Mouse (Mus musculus) CH12.LX (cell line): ENCODE data around the gene Gatad2a. TPM values are rescaled to one million over a fixed set of nuclear protein-coding genes. Genes with fewer than 3 reads are reported as not detected.
A peak's percentile ranks its signal among the peaks of the same experiment; 100 is the strongest.

Experiments used
- DNase-seq: peaks from one replicate; pipeline ENCODE4 v3.0.0-alpha.2; 2013; ENCODE audit errors: extremely low read depth
- H3K27ac ChIP-seq: 2 replicates; pipeline ENCODE4 v1.5.1; 2012; ENCODE audit warnings: low read depth, mild to moderate bottlenecking, control low read depth, moderate library complexity; ENCODE audit not compliant: insufficient read depth
- H3K27me3 ChIP-seq: replicated peaks from 2 replicates; pipeline ENCODE3; 2012; ENCODE audit warnings: inconsistent platforms
- H3K36me3 ChIP-seq, 2 experiments: replicated peaks in 1 of 2; 2 replicates each; pipeline versions ENCODE3 to v1.6.1; 2012; ENCODE audit warnings: inconsistent platforms in 1 of 2, low read length in 1 of 2, mild to moderate bottlenecking in 1 of 2, mixed read lengths in 1 of 2, moderate library complexity in 1 of 2; ENCODE audit not compliant: control insufficient read depth in 1 of 2, insufficient read depth in 1 of 2
- H3K4me1 ChIP-seq, 2 experiments: 2 replicates each; pipeline ENCODE4 v1.6.1; 2012; ENCODE audit warnings: inconsistent platforms in 1 of 2, moderate library complexity in 1 of 2; ENCODE audit not compliant: insufficient read depth in 2 of 2, control insufficient read depth in 1 of 2
- H3K4me2 ChIP-seq: 2 replicates; pipeline ENCODE4 v1.6.1; 2012; ENCODE audit warnings: low read depth, mild to moderate bottlenecking, control low read depth; ENCODE audit not compliant: poor library complexity, insufficient read depth, severe bottlenecking
- H3K4me3 ChIP-seq, 3 experiments: fragments of 150-350 bp in 1 of 3; sonication (generic) in 1 of 3; replicated peaks in 1 of 3; 2 replicates each; pipeline versions ENCODE3 to v1.5.1; 2011 to 2012; ENCODE audit warnings: low read depth in 2 of 3, low read length in 2 of 3, mild to moderate bottlenecking in 2 of 3, moderate library complexity in 2 of 3, control low read depth in 1 of 3, improper control_type of control experiment in 1 of 3, inconsistent platforms in 1 of 3, mixed read lengths in 1 of 3; ENCODE audit not compliant: poor library complexity in 1 of 3
- H3K79me2 ChIP-seq: replicated peaks from 2 replicates; pipeline ENCODE4 v1.6.1; 2012; ENCODE audit warnings: mild to moderate bottlenecking, moderate library complexity; ENCODE audit not compliant: control insufficient read depth, poor library complexity, insufficient read depth, severe bottlenecking; ENCODE audit errors: extremely low read depth
- H3K9ac ChIP-seq: 2 replicates; pipeline ENCODE4 v1.6.1; 2012; ENCODE audit warnings: low read depth, mild to moderate bottlenecking, control low read depth, moderate library complexity; ENCODE audit not compliant: insufficient read depth
- H3K9me3 ChIP-seq: replicated peaks from 2 replicates; pipeline ENCODE3; 2012; ENCODE audit warnings: low read length, inconsistent platforms, mixed read lengths
- BHLHE40 ChIP-seq: IDR thresholded peaks from 2 replicates; pipeline ENCODE4 v1.6.1; 2011; ENCODE audit warnings: mild to moderate bottlenecking, low read depth, low read length, improper control_type of control experiment
- CHD1 ChIP-seq: IDR thresholded peaks from 2 replicates; pipeline ENCODE4 v1.6.1; 2012; ENCODE audit warnings: low read depth, low read length, improper control_type of control experiment, inconsistent platforms
- CHD2 ChIP-seq: IDR thresholded peaks from 2 replicates; pipeline ENCODE4 v1.6.1; 2011; ENCODE audit warnings: low read length, improper control_type of control experiment
- CTCF ChIP-seq, 2 experiments: IDR thresholded peaks in 1 of 2; conservative IDR thresholded peaks in 1 of 2; 2 replicates each; pipeline ENCODE4 v1.5.1; 2011 to 2012; ENCODE audit warnings: low read depth in 2 of 2, low read length in 2 of 2, improper control_type of control experiment in 1 of 2, inconsistent platforms in 1 of 2, mild to moderate bottlenecking in 1 of 2, moderate library complexity in 1 of 2
- E2F4 ChIP-seq: IDR thresholded peaks from 2 replicates; pipeline ENCODE4 v1.6.1; 2011; ENCODE audit warnings: low read depth, low read length, improper control_type of control experiment; ENCODE audit not compliant: insufficient replicate concordance
- ELF1 ChIP-seq: IDR thresholded peaks from 2 replicates; pipeline ENCODE4 v1.6.1; 2014; ENCODE audit warnings: low read depth, mild to moderate bottlenecking, inconsistent platforms, low read length, improper control_type of control experiment
- ETS1 ChIP-seq: conservative IDR thresholded peaks from 2 replicates; pipeline ENCODE4 v1.6.1; 2012; ENCODE audit warnings: low read depth, mild to moderate bottlenecking, inconsistent platforms, low read length, improper control_type of control experiment, moderate library complexity
- GABPA ChIP-seq: IDR thresholded peaks from 2 replicates; pipeline ENCODE4 v1.6.1; 2012; ENCODE audit warnings: low read depth, low read length, improper control_type of control experiment, inconsistent platforms; ENCODE audit not compliant: insufficient replicate concordance
- IRF4 ChIP-seq: IDR thresholded peaks from 2 replicates; pipeline ENCODE4 v1.6.1; 2014; ENCODE audit warnings: low read depth, mild to moderate bottlenecking, inconsistent platforms, low read length, improper control_type of control experiment
- JUND ChIP-seq: conservative IDR thresholded peaks from 2 replicates; pipeline ENCODE4 v1.6.1; 2011; ENCODE audit warnings: low read depth, low read length, improper control_type of control experiment
- KAT2A ChIP-seq: IDR thresholded peaks from 2 replicates; pipeline ENCODE4 v1.6.1; 2012; ENCODE audit warnings: low read length, improper control_type of control experiment, inconsistent platforms; ENCODE audit not compliant: insufficient replicate concordance
- MAFK ChIP-seq: IDR thresholded peaks from 2 replicates; pipeline ENCODE4 v1.6.1; 2011; ENCODE audit warnings: low read length, improper control_type of control experiment; ENCODE audit not compliant: insufficient replicate concordance
- MAX ChIP-seq: IDR thresholded peaks from 2 replicates; pipeline ENCODE4 v1.6.1; 2011; ENCODE audit warnings: low read length, improper control_type of control experiment
- MAZ ChIP-seq: IDR thresholded peaks from 2 replicates; pipeline ENCODE4 v1.6.1; 2012; ENCODE audit warnings: low read depth, mild to moderate bottlenecking, inconsistent platforms, low read length, improper control_type of control experiment, moderate library complexity
- MEF2A ChIP-seq: IDR thresholded peaks from 2 replicates; pipeline ENCODE4 v1.6.1; 2014; ENCODE audit warnings: low read depth, mild to moderate bottlenecking, inconsistent platforms, low read length, improper control_type of control experiment, borderline replicate concordance
- MXI1 ChIP-seq: IDR thresholded peaks from 2 replicates; pipeline ENCODE4 v1.6.1; 2011; ENCODE audit warnings: mild to moderate bottlenecking, low read depth, low read length, improper control_type of control experiment
- NELFE ChIP-seq: IDR thresholded peaks from 2 replicates; pipeline ENCODE4 v1.6.1; 2011; ENCODE audit warnings: low read depth, low read length, improper control_type of control experiment
- NRF1 ChIP-seq: IDR thresholded peaks from 2 replicates; pipeline ENCODE4 v1.6.1; 2014; ENCODE audit warnings: low read depth, mild to moderate bottlenecking, inconsistent platforms, low read length, improper control_type of control experiment, moderate library complexity
- PAX5 ChIP-seq: IDR thresholded peaks from 2 replicates; pipeline ENCODE4 v1.6.1; 2012; ENCODE audit warnings: low read length, inconsistent platforms, mixed read lengths
- RAD21 ChIP-seq: IDR thresholded peaks from 2 replicates; pipeline ENCODE4 v1.6.1; 2011; ENCODE audit warnings: low read depth, mild to moderate bottlenecking, low read length, improper control_type of control experiment, moderate library complexity
- RCOR1 ChIP-seq: conservative IDR thresholded peaks from 2 replicates; pipeline ENCODE4 v1.6.1; 2012; ENCODE audit warnings: low read depth, mild to moderate bottlenecking, inconsistent platforms, low read length, improper control_type of control experiment
- SIN3A ChIP-seq: IDR thresholded peaks from 2 replicates; pipeline ENCODE4 v1.6.1; 2012; ENCODE audit warnings: low read length, improper control_type of control experiment, inconsistent platforms
- SMC3 ChIP-seq: IDR thresholded peaks from 2 replicates; pipeline ENCODE4 v1.6.1; 2011; ENCODE audit warnings: low read depth, low read length, improper control_type of control experiment
- TBP ChIP-seq: conservative IDR thresholded peaks from 2 replicates; pipeline ENCODE4 v1.6.1; 2011; ENCODE audit warnings: low read depth, low read length, improper control_type of control experiment
- TCF12 ChIP-seq: IDR thresholded peaks from 2 replicates; pipeline ENCODE4 v1.6.1; 2014; ENCODE audit warnings: low read depth, mild to moderate bottlenecking, inconsistent platforms, low read length, improper control_type of control experiment
- UBTF ChIP-seq: IDR thresholded peaks from 2 replicates; pipeline ENCODE4 v1.6.1; 2012; ENCODE audit warnings: low read depth, mild to moderate bottlenecking, inconsistent platforms, low read length, improper control_type of control experiment, moderate library complexity
- USF1 ChIP-seq: IDR thresholded peaks from 2 replicates; pipeline ENCODE4 v1.6.1; 2014; ENCODE audit warnings: low read depth, mild to moderate bottlenecking, inconsistent platforms, low read length, improper control_type of control experiment
- USF2 ChIP-seq: conservative IDR thresholded peaks from 2 replicates; pipeline ENCODE4 v1.6.1; 2011; ENCODE audit warnings: low read depth, low read length, improper control_type of control experiment
- ZKSCAN1 ChIP-seq: IDR thresholded peaks from 2 replicates; pipeline ENCODE4 v1.6.1; 2012; ENCODE audit warnings: low read depth, inconsistent platforms, low read length, improper control_type of control experiment, borderline replicate concordance
- ZNF384 ChIP-seq: IDR thresholded peaks from 2 replicates; pipeline ENCODE4 v1.6.1; 2012; ENCODE audit warnings: low read depth, low read length, improper control_type of control experiment, inconsistent platforms
- dilution Hi-C: fragments of 300-500 bp; cut with MboI; formaldehyde crosslinking; loops from 2 replicates; pipeline ENCODE4 v1.14.3; 2020; ENCODE audit warnings: low sequenced_read_pairs; ENCODE audit not compliant: extremely low pct_unique_long_range_greater_than_20kb, extremely low pct_ligation_motif_present
- in situ Hi-C: fragments of 300-500 bp; cut with MboI; formaldehyde crosslinking; loops from 3 replicates; pipeline ENCODE4 v1.14.3; 2019; ENCODE audit warnings: low sequenced_read_pairs, low pct_ligation_motif_present, low pct_unique_long_range_greater_than_20kb, mixed read lengths
- polyA plus RNA-seq: library from polyadenylated mRNA; unstranded; fragments of >175 nt; gene quantifications from 2 replicates; pipeline ENCODE4 v1.2.1, GENCODE M21; 2012; ENCODE audit warnings: low read depth; ENCODE audit not compliant: insufficient read length
- total RNA-seq, 2 experiments: library from RNA; depleted of rRNA; stranded (reverse); fragments of 300-350 nt in 1 of 2; fragments of >200 nt in 1 of 2; gene quantifications; 2 replicates each; pipeline ENCODE4 v1.2.3; 2012 to 2014

Gene Gatad2a
- total and polyA plus RNA-seq, 3 experiments = 35.7 to 95.1 (median 70.8) TPM

GRCm38 (mm10) chr8:70043996-70044395, 47.8 kb upstream of the Gatad2a start:
- dilution Hi-C loops (no loop called here), in situ Hi-C loops (no loop called here)
- H3K79me2 ChIP-seq = peaks cover 90% of the 10 kb centered on the region
- no peaks in the 10 kb centered on the region for H3K9me3 ChIP-seq
- no peak for DNase-seq
- peaks cover 11 to 43% of the 10 kb centered on the region in 2 experiments for H3K36me3 ChIP-seq
- H3K27ac ChIP-seq = no peak overlapping the region
- peaks cover 11 to 42% of the 10 kb centered on the region in 2 experiments for H3K4me1 ChIP-seq
- H3K4me3 ChIP-seq = peak overlapping the region in 2 of 3 experiments; percentile 82 to 99
- no peak for TF ChIP-seq RAD21
- no peak for TF ChIP-seq MXI1
- TF ChIP-seq PAX5 = no peak
- no peak for TF ChIP-seq BHLHE40
- TF ChIP-seq MAZ = no peak
- no peak for TF ChIP-seq TCF12
- peak overlapping the region; percentile 94; the same call in 1 of the 2 replicates for H3K9ac ChIP-seq
- no peaks in the 10 kb centered on the region for H3K27me3 ChIP-seq
- H3K4me2 ChIP-seq = peak overlapping the region; percentile 89

- H3K9me3 ChIP-seq = no peaks in the 10 kb centered on the region
- DNase-seq = peak; percentile 96
- H3K4me3 ChIP-seq = peak within 1 kb of the TSS; percentile 82 to 99 (median 99)
- H3K9ac ChIP-seq = peak within 1 kb of the TSS; percentile 94
- peak within 1 kb of the TSS; percentile 66 for H3K27ac ChIP-seq
- H3K36me3 ChIP-seq = peaks cover under 1 to 40% of the 10 kb centered on the region in 2 experiments
- dilution Hi-C loops = no loop called here
- in situ Hi-C loops = no loop called here
- H3K79me2 ChIP-seq = peaks cover 88% of the 10 kb centered on the region
- no peaks in the 10 kb centered on the region for H3K27me3 ChIP-seq
- H3K4me2 ChIP-seq = peak within 1 kb of the TSS; percentile 89
- H3K4me1 ChIP-seq = peaks cover 11 to 42% of the 10 kb centered on the region in 2 experiments
- TF ChIP-seq USF2 = no peak
- TF ChIP-seq TBP = peak; percentile 93
- TF ChIP-seq MAFK = no peak
- TF ChIP-seq ELF1 = peak; percentile 95
- TF ChIP-seq ZNF384 = no peak
- TF ChIP-seq JUND = no peak
- TF ChIP-seq E2F4 = no peak
- TF ChIP-seq RCOR1 = no peak
- TF ChIP-seq CHD1 = no peak
- TF ChIP-seq MXI1 = no peak; the same call in none of the 2 replicates
- TF ChIP-seq NRF1 = peak; percentile 53; the same call in 1 of the 2 replicates
- no peak for TF ChIP-seq UBTF
- TF ChIP-seq IRF4 = peak; percentile 6; the same call in 1 of the 2 replicates
- no peak; the same call in 1 of the 2 replicates for TF ChIP-seq GABPA
- TF ChIP-seq SMC3 = no peak
- TF ChIP-seq MAZ = no peak
- peak; percentile 100 for TF ChIP-seq CHD2
- TF ChIP-seq ETS1 = no peak
- TF ChIP-seq RAD21 = no peak
- TF ChIP-seq PAX5 = no peak
- TF ChIP-seq MEF2A = no peak
- TF ChIP-seq CTCF (conservative IDR thresholded peaks at IDR 0.05 in 1 of 2, IDR thresholded peaks at IDR 0.05 in 1 of 2; ENCODE audit: low read depth in 2 of 2, low read length in 2 of 2) = no peak
- no peak for TF ChIP-seq ZKSCAN1
- TF ChIP-seq MAX = no peak; the same call in 1 of the 2 replicates
- TF ChIP-seq SIN3A = peak; percentile 40
- TF ChIP-seq KAT2A = peak; percentile 91; the same call in 1 of the 2 replicates
- TF ChIP-seq NELFE = peak; percentile 80
- TF ChIP-seq USF1 = no peak
These were observed 46.6 kb upstream of the Gatad2a start, which contains the start of the genes Mau2 and Sugp1 for GRCm38 (mm10) chr8:70042583-70043455. TSS of gene Mau2 (minus strand) at chr8:70042734. TSS of gene Sugp1 (plus strand) at chr8:70042813.
